Mouse (Mus musculus) thymus, postnatal 14 days (tissue): ENCODE measurements around the gene Gm498.

Source experiments
- DNase-seq: peaks from one replicate; pipeline ENCODE4 v3.0.0; 2021

The Gm498 gene

DNA sequence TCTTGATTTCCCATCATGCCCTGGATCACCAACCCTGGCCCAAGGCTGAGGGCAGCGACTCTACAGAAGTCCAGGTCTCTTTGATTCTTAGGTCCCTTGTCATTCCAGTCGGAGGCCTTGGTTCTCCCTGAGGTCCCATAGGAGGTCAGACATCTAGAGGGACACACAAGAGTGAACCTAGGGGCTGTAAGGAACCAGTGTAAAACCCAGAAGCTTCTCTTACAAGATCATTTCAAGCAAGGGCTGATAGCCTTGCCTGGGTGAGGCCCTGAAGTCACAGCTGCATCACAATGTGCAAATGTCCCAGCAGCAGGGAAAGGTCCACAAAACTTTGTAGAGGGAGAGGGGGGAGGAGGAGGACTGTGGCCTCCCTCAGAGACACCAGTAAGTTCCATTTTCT lies at the start of gene Gm498:
TSS of gene Gm498 (plus strand) at position 301 of the 400 bp plus-strand sequence.
- DNase-seq, result no peak

DNA sequence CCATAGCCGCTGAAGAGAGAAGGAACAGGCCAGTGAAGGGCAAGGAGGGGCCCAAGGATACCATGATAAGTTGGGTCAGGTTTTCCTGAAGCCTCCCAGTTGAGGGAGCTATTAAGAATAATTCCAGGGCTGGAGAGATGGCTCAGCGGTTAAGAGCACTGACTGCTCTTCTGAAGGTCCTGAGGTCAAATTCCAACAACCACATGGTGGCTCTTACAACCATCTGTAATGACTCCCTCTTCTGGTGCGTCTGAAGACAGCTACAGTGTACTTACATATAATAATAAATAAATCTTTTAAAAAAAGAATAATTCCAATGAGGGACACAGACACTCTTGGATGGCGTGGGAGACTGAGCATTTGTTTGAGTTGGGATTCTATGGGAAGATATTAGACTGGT lies 47.4 kb upstream of the Gm498 start:
- no peak for DNase-seq

DNA sequence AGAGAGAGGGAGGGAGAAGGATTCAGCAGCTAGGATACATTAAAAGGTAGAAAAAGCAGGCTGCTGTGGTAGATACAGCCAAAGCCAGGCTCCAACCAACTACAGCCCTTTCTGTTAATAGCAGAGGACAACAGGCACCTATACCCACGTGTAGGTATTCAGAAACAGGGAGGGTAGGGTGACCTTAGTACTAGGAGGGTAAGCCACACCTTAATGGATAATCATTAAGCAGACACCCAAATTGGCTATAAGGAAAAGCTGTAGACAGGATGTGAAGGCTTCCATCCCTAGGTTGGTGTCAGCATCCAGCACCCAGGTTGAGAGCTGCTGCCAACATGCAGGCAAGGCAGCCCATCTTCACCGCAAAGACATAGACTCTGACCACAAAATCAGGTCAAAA lies 45.4 kb upstream of the Gm498 start:
- no peak for DNase-seq

DNA sequence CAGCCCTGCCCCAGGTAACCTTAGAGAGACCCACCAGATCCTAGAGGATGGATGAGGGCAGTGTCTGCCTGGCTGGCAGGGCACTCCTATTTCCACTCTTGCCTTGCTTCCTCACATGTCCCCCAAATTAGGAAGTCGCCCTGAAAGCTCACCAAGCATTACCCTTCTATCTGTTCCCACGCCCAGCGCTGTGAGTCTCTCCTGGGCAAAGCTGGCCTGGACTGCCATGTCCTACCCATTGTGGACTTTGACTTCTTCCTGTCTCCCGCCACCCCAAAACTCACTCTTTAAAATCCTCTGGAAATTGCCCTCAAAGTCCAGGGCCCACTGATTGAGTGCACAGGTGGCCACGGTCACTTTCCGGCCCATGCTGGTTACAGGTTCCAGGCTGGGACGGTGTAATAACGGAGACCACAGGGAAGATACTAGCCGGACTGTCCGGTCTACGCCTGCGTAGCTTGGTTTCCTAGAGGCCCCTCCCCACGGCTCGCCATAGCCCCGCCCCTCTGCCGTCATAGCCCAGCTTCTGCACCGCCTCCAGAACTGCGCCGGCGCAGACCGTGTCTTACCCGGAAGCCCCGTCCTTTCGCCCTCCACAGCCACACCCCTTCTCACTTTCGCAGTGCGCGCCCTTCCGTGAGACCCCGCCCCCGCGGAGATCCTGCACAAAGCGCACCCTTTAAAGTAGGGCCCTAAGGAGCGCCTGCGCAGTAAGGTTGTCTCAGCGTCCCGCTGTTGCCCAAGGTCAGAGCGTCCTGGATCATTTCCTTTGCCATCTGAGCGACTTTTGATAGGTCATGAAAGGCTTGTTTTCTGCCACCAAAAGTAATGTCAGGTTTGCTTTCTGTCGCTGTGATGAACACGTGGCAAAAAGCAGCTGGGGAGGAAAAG lies 44.0 kb upstream of the Gm498 start, which contains the start of the genes Nadsyn1 and Dhcr7:
TSS of gene Nadsyn1 (minus strand) at position 475 of the 891 bp plus-strand sequence.
TSS of gene Dhcr7 (plus strand) at position 771 of the 891 bp plus-strand sequence.
- peak; percentile 100 for DNase-seq

DNA sequence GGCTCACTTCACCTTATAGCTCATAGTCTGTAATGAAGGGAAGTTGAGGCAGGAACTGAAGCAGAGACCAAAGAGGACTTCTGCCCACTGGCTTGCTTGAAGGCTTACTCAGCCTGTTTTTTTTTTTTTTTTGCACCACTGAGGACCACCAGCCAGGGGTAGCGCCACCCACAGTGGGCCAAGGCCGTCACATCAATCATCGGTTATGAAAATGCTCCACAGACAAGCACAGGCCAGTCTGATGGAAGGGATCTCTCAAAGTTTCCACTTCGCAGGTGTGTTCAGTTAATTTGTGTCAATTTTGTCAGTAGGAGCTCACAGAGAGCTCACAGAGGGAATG lies 43.4 kb upstream of the Gm498 start:
- DNase-seq, result no peak

DNA sequence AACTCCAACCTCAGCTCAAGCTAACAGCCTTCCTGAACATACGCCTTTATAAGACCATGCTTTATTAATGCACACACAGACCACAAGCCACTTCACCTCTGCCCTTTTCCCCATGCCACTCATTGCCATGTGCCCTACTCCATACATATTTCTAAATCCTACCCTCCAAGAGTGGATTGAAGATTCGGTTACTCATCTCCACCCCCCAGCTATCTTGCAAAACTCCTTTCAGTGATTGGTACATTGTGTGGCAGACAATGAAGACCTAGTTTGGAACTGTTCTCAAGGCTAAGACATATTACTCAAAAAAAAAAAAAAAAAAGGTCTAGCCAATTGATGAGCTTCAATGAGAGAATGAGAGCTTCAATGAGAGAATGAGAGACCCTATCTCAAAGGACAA lies 39.7 kb upstream of the Gm498 start:
- no peak for DNase-seq

DNA sequence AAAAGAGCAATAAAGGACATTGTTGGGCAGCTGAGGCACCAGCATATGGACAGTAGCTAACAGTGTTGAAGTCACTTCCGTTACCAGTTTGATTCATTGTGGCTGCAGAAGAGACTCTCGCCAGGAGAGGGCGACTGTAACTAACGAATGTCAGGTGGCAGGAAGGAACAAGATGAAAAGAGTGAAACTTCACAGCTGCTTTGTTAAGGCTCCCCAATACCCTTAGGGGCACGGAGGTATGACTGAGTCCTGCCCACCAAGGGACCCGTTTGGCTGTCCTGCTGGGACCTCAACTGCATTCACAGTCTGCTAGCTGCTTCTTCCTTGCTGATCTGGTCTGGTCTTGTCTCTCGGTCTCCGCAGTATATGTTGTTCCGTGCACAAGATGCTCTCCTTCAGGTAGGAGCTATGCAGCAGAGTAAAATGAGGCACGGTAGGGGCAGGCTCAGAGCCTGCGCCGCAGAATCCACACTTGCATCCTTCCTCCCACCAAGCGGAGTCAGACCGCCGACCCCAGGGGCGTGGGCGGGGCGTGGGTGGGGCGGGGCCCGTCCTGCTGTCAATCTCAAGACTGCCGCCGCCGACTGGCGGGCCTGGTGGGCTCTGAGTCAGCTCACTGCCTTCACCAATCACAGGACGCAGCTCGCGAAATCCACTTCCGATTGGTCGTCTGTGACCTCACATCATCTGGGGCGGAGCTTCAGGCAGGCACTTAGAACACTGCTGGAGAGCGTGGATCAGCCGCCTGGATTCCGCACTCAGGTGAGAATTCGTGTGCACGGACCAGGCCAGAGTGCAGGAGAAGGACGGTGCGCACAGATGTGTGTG lies 36.9 kb upstream of the Gm498 start:
- DNase-seq, result peak; percentile 96

DNA sequence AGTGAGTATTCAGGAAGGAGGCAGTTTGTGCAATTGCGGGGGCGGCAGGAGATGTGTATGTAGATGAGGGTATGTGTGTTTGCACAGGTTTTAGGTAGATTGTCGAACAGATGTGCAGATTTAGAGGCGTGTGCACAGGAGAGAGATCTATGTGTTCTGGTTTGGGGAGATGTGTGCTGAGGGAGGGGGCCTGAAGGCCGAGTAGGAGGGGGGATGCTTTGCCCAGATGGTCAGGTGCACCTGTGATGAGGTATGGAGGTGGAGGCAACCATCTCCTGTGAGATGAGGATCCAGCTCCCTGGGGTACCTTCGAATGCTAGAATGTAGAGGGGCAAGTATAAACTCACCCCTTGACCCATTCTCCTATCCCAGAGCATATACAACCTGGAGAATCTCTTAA lies 36.2 kb upstream of the Gm498 start:
- DNase-seq, result no peak

DNA sequence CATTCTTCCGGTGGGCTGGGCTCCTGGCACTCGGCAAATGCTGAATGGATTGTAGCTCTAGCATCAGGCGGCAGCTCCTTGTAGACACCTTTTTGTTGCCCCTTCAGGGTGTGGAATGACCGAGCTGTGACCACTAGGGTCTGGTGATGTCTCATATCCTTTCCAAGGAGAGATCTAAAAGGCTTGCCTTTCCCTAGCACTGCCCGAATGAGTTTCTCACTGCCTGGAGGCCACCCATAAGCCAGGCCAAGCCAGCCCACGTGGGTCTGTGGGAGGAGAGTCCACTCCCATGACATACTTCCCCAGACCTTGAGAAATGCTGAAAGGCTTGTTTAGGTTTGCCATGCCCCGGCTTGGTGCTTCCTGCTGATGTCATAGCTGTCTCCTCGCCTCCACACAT lies 34.4 kb upstream of the Gm498 start:
- no peak for DNase-seq

DNA sequence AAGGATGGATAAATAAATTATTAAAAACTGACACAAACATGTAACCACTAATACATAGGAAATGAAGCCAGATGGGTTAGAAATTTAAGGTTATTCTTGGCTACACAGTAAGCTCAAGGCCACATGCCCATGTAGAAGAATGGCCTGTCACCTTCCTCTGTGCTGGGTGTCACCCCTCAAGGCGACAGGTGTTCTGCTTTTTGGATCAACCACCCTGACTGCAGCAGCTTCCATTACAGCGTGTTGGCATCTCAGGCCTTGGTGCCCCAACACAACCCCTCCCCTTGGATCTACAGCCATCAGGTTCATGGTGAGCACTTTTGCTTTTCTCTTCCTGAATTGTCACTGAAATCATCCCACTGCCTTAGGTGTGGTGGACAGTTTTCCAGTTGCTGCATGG lies 34.0 kb upstream of the Gm498 start:
- DNase-seq, result no peak

DNA sequence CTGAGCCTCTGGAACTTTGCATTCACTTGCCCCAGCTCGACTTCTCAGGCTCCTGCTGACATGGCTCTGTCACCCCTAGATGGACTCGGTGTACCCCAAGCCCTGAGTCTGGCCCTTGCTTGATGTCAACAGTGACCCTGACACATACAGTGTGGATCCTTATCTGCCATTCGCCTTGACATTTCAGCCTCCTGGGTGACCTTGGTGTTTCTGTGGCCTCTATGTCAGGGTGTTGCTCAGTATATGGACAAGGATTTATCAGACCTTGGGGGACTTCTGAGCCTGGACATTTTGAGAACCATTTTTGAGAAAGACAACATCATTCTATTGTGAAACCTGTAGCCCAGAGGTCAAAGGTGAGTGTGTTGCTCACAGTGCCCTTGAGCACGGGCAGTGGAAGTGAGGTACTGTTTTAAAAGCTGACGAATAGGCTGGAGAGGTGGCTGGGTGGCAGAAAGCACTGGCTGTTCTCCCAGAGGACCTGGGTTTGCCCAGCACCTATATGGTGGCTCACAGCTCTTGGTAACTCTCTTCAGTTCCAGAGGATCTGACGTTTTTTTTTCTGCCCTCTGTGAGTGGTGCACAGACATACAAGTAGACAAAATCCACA lies 33.0 kb upstream of the Gm498 start:
- no peak for DNase-seq

DNA sequence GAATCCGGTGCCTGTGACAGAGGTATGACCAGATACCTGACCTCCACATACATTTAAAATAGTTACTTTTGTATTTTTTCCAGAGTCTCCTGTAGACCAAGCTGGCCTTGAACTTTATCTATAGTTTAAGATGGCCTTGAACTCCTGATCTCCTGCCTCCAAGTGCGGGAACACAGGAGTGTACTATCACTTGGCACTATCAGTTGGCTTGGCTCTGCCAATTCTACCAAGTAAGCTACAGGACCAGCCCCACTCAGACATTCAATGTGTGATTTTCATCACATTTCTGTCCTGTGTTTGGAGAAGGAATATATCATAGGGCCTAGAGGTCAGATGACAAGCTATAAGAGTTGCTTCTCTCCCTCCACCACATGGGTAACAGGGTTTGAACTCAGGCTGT lies 32.3 kb upstream of the Gm498 start:
- DNase-seq, result no peak

DNA sequence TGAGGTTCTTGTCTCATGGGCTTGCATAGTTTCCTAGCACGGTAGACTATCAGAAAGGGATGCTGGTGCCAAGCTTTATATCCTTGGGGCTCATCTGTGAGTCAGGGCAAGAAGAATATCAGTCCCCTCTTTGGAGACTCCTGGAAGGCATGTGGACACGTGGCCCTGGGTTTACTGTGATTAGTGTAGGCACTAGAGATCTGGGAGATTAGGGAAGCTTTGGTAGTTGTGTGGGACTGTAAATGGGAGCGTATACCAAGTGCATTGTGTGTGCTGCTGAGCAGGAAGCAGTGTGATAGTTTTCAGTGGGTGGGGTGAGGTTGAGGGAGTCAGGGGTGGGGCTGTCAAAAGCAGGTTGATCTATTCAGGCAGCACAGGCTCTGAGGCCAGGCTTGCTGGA lies 31.7 kb upstream of the Gm498 start:
- DNase-seq, result peak; percentile 31

DNA sequence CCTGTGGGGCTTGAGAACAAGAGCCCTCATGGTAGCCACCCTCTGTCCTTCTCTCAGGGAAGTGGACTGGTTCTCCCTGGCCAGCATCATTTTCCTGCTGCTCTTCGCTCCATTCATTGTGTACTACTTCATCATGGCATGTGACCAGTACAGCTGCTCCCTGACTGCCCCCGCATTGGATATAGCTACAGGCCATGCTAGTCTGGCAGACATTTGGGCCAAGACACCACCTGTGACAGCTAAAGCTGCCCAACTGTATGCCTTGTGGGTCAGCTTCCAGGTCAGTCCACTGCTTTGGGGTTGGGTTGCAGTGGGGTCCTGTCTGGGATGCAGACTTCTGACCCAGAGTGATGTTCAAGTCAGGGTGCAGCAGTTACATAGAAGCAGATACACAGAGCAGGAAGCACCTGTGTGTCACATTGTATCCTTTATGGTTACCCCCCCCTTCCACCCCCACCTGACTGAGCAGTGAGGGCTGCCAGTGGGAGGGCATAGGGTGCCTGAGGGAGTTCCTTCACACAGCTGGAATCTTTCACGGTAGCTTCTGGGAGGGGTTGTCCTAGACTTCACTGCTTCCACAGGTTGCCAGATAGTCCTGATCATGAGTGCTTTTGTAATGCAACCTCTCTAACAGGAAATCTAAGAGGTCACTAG lies 28.8 kb upstream of the Gm498 start:
- DNase-seq, result peak; percentile 70

DNA sequence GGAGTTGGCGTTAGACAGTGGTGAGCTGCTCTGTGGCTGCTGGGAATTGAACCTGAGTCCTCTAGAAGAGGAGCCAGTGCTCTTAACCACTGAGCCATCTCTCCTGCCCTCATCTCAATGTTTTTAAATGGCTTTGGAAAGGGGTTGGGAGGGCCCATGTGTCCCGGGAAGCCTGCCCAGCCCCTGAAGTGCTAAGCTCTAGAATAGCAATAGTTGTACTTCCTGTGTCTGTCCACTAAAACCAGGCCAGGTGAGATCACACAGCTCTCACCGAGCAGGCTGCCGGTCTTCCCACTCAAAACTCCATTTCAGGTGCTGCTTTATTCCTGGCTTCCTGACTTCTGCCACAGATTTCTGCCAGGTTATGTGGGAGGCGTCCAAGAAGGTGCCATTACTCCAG lies 26.5 kb upstream of the Gm498 start:
- no peak for DNase-seq

DNA sequence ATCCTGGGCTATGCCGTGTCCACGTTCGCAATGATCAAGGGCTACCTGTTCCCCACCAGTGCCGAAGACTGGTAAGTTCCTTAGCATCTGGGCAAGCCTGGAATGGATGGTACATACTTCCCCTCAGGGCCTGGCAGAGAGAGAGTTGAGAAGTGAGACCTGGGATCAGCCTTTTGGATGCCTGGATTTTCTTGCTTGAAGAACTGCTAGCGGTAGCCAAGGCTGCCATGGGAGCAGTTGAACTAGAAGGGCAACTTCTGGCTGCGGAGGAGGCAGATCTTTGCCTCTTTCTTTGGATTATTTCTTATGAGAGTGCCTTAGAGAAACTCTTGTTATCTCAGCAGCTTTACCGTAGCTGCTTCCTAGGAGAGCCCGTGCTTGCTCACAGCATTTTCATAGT lies 25.3 kb upstream of the Gm498 start:
- DNase-seq, result no peak

DNA sequence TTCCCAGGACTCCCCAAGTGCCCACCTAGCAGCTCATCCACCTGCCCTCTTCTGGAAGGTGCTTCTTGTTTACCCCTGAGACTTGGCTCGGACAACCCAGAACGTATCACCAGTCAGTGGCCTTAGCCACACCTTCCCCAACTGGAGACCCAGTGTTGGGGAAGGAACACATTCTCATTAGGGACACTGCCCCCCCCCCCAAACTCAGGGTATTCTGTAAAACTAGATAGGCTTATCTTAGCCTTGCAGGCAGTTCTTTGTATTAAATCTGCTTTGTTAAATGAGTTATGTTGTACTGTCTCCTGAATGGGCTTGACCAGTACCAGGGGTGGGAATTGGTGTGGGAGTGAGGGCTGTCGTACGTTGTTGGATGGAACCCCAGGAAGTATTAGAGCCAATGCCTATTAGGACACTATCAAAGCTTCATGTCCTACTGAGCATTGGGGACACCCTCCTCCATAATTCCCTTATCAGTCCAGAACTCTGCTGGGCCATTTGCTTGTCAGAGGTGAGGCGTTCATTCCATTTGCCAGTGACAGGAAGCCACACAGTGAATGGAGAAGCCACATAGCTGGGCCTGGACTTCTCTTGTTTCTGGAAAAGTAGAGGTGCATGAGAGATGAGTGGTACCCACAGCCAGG lies 18.4 kb upstream of the Gm498 start:
- DNase-seq, result no peak

DNA sequence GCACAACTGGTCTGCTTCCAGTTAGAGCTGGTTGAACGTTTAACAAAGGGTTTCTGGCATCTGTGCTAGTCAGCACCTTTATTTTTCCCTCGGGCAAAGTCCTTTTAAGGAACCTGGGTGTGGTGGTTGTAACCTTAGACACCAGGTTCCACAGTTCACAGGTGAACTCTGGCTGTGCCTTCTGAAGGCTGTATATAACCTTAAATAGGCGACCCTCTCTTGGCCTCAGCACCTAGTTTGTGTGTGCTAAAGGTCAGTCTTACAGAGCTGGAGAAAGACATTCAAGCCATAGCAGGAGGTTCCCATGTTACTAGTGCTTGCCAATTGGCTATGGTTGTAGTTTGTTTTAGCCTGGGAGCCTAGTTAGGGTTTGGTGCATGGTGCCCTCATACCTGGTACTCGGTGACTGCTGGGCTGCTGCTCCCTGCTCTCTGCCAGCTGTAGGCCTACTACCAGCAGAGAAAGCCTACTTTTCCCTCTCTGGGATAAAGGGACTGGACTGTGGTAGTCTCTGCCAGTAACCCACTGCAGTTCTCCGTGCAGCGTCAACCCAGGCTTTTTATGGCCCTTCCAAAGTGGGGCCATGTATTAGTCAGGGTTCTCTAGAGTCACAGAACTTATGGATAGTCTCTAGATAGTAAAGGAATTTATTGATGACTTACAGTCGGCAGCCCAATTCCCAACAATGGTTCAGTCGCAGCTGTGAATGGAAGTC lies 17.7 kb upstream of the Gm498 start:
- no peak for DNase-seq

DNA sequence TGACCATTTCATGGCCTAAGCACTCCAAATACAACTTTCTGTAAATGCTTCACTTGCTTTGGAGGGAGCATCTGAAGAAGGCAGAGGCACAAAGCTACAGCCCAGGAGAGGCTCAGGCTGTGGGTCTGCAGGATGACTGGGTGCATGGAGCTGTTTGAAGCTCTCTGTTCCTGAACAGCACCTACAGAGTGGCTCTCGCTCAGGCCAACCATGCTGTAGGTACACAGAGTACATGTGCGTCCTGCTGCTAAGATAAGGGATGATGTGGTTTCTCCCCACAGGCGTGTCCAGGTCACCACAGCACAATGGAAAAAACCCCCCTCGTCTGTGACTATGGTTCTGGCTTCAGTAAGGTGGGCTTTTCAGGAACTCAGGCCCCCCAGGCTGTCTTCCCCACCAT lies 2.2 kb downstream of the Gm498 start:
- no peak for DNase-seq

DNA sequence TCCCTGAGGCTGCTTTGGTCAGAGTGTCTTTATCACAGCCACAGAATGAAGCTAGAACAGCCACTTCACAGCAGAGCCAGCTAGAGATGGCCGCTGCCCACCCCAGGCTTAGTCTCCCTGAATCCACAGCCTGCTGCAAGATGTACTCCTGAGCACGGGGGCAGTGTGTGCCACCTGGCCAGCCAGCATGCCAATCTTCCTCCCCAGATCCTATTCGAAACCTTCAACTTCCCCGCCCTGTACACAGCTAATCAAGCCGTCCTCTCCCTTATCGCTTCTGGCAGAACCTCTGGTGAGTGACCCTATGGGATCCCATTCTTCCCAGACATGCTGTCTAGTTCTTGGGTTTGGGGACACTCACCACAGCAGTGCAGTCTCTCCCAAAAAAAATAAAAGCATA lies 17.1 kb downstream of the Gm498 start:
- DNase-seq, result no peak

DNA sequence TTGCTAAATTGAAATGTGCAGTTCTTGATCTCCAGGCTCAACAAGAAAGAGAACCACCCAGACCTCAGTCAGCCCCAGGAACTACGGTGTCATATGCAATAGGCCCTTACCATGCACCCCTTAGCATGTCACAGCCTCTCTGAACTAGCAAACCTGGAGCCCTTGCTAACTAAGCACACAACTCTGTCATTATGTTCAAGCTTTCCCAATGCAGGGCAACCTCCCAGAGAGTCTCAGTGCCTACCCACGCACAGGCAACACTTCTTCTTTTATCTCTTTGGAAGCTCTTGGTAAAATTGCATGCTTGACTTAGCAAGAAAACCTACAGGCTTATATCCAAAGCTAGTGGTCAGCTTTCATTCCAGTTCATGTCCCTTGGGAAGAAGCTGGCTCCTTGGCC lies 24.5 kb downstream of the Gm498 start:
- no peak for DNase-seq

DNA sequence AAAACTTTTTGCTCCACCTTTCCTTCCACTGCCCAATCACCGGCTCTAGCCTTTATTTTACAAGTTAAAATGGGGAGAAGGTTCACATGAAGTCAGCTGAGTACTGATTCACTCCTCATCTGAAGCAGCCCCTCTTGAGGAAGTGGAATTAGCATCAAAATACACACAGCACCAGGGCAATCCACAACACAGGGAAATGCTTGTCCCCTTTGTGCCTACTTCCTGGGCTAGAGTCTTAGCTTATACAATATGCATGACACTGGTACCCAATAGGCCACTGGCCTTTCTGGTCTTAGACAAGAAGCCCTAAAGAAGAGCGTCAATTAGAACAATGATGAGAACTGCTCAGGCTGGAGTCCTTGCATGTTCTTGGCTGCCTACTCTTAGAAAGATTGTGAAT lies 25.7 kb downstream of the Gm498 start:
- no peak for DNase-seq
